Comparison of ENCODE assay signal across 23 mouse cellular contexts in the genomic region with DNA sequence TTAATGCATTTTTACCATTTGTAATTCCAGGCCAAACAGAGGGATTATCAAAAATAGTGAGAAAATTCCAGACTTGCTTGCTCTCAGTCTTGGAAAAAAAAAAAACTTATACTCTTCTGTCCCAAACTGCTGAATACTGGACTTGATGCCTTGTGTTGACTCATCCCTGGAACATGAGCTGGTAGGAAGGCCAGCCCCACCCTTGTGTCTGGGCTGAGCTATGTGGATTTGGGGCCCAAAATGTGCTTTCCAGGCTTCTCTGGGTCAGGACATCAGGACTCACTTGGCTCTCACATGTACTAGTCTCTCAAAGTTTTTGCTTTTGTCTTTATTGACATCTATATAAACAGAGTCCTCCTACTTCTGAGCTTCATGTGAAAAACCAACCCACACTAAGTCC. TPM values are rescaled to one million over a fixed set of nuclear protein-coding genes. Genes with fewer than 3 reads are reported as not detected.
DNase-seq lines count a peak whose midpoint lies in the region; ATAC-seq and TF ChIP-seq lines count a peak whose summit lies in the region.
"Had no signal": no experiment of that assay in that cellular context is flagged by ENCODE, and none has a peak within 500 bp of the region (broad histone marks: within the 10 kb centered on the region; RNA-seq: fewer than 3 reads in every experiment).

No protein-coding gene starts in this region.

- ATAC-seq in Patski, result peak; percentile 51
- ATAC-seq: activated CD4-positive, CD25-positive, alpha-beta regulatory T cell, adult 4 months; forebrain, embryonic 13.5 days; forebrain, postnatal 0 days; intestine, embryonic 16.5 days had no signal

- H3K4me3 ChIP-seq in gastrocnemius, adult 2 months, result no peak overlapping the region
- H3K4me3 ChIP-seq in myocyte, result no peak overlapping the region
- H3K4me3 ChIP-seq: embryonic facial prominence, embryonic 13.5 days; forebrain, embryonic 13.5 days; heart, adult 2 months; heart, embryonic 15.5 days; hindbrain, embryonic 15.5 days had no signal

- DNase-seq in gastrocnemius, adult 2 months, result peak; percentile 34
- no peak for DNase-seq in gastrocnemius, postnatal 10 days
- DNase-seq in 3T3-L1 (ENCODE audit: low read depth, low spot score) (peak; percentile 76), Patski (ENCODE audit: low read depth, low spot score) (no peak)
- no peak for DNase-seq in adrenal gland, postnatal 36 days
- no peak for DNase-seq in ovary, postnatal 14 days (ENCODE audit: low spot score)
- DNase-seq: adrenal gland, adult 2 months; cerebellum, adult 11-12 months; cerebellum, adult 9-10 months; cerebellum, postnatal 25 days; forebrain, postnatal 0 days; heart, postnatal 14 days; kidney, adult 2 months had no signal

- H3K79me2 ChIP-seq in myocyte (ENCODE audit: control insufficient read depth, insufficient read depth), result no peaks in the 10 kb centered on the region

- in situ Hi-C loops in Patski (cut with MboI; ENCODE audit: low pct_unique_long_range_greater_than_20kb), result no loop called here

- no peak overlapping the region for H3ac ChIP-seq in myocyte (ENCODE audit: control insufficient read depth, insufficient read length)

- no peak for TF ChIP-seq CTCF in gastrocnemius, adult 2 months (IDR thresholded peaks at IDR 0.05)
- TF ChIP-seq CTCF in Patski (IDR thresholded peaks at IDR 0.05), result no peak

- peak overlapping the region; percentile 42 for H3K4me2 ChIP-seq in myocyte (ENCODE audit: low read depth)
- H3K4me2 ChIP-seq: embryonic facial prominence, embryonic 13.5 days; forebrain, embryonic 13.5 days; heart, embryonic 11.5 days; heart, embryonic 15.5 days; hindbrain, embryonic 15.5 days had no signal

- no peaks in the 10 kb centered on the region for H3K36me3 ChIP-seq in myocyte (ENCODE audit: control insufficient read depth, insufficient read depth)
- H3K36me3 ChIP-seq: embryonic facial prominence, embryonic 13.5 days; G1E; heart, embryonic 15.5 days; hindbrain, embryonic 15.5 days had no signal

- CTCF ChIA-PET in Patski (lab: Charles Lee), result interaction anchor here (1.0 to 4.7 kb wide), 4 partner anchors 8 to 44 kb away, joined by 3 to 17 read pairs (median 3); no protein-coding TSS in a partner anchor

- no peak overlapping the region for H3K27ac ChIP-seq in gastrocnemius, adult 2 months
- H3K27ac ChIP-seq: embryonic facial prominence, embryonic 13.5 days; forebrain, embryonic 13.5 days; heart, adult 2 months; heart, embryonic 15.5 days; hindbrain, embryonic 15.5 days had no signal

- POLR2A ChIA-PET in Patski (lab: Charles Lee), result no interaction called here

- H3K27me3 ChIP-seq in Patski (no peaks in the 10 kb centered on the region), myocyte (ENCODE audit: control insufficient read depth, insufficient read depth, insufficient read length) (no peaks in the 10 kb centered on the region)
- H3K27me3 ChIP-seq: forebrain, embryonic 13.5 days; heart, embryonic 15.5 days; hindbrain, embryonic 15.5 days had no signal

- TF ChIP-seq POLR2A in myocyte (IDR thresholded peaks at IDR 0.05; ENCODE audit: insufficient read length, low read depth), result no peak

- intact Hi-C loops in gastrocnemius, adult 2 months (cut with DNase I), result no loop called here

TF ChIP-seq in myocyte, 11 proteins besides CTCF, POLR2A, EP300 and RAD21:
- TF ChIP-seq REST (IDR thresholded peaks at IDR 0.05; ENCODE audit: insufficient read depth, insufficient read length) (no peak), USF1 (IDR thresholded peaks at IDR 0.05; ENCODE audit: low read depth) (no peak), POLR2AphosphoS2 (IDR thresholded peaks at IDR 0.05; ENCODE audit: insufficient read length, low read depth) (no peak), E2F4 (IDR thresholded peaks at IDR 0.05; ENCODE audit: insufficient read depth) (no peak), MAX (IDR thresholded peaks at IDR 0.05; ENCODE audit: low read depth) (no peak), TCF12 (IDR thresholded peaks at IDR 0.05; ENCODE audit: insufficient read depth, poor library complexity, severe bottlenecking) (no peak), SRF (IDR thresholded peaks at IDR 0.05; ENCODE audit: control insufficient read depth, insufficient read length, low read depth) (no peak), TCF3 (IDR thresholded peaks at IDR 0.05; ENCODE audit: insufficient read length, low read depth) (no peak), MYOD1 (IDR thresholded peaks at IDR 0.05; ENCODE audit: control insufficient read depth in 1 of 3, insufficient read length in 2 of 3, low read depth in 2 of 3) (no peak), CEBPB (IDR thresholded peaks at IDR 0.05; ENCODE audit: insufficient read depth, poor library complexity, severe bottlenecking) (no peak), MYOG (IDR thresholded peaks at IDR 0.05; ENCODE audit: control insufficient read depth in 1 of 3, insufficient read depth in 1 of 3, insufficient read length in 2 of 3, low read depth in 2 of 3) (no peak)

RNA-seq across cellular contexts. Expression of gene Msn, which starts 18.1 kb away (rescaled TPM):
- 10 to 100 TPM; 23.3 to 33.8 TPM for total RNA-seq in gastrocnemius, adult 2 months (2021)
- total RNA-seq in gastrocnemius, postnatal 10 days (2021), result 10 to 100 TPM; 71.3 to 87.2 TPM
- polyA plus RNA-seq in Patski (2021), result 459 TPM
- polyA plus RNA-seq in myocyte (2012; fragmentation: generic; extraction: Trizol), result 254 TPM
- 100 to 1,000 TPM; 144 to 168 TPM for total RNA-seq in adrenal gland, postnatal 36 days (2021)

Comparison
In these comparisons a context has a peak if more than half of its experiments do, and no peak if none do; other contexts are left out.
1. DNase-seq: peak in gastrocnemius, adult 2 months (single experiment) and 3T3-L1 (single experiment); none in gastrocnemius, postnatal 10 days (single experiment), Patski (single experiment), adrenal gland, postnatal 36 days (0 of 2) and ovary, postnatal 14 days (single experiment).